ENCODE assay signal across 8 mouse cellular contexts in genomic region chr9:50774026-50774462, GRCm38 (mm10). TPM values are rescaled to one million over a fixed set of nuclear protein-coding genes. Genes with fewer than 3 reads are reported as not detected.
DNase-seq lines count a peak whose midpoint lies in the region; ATAC-seq and TF ChIP-seq lines count a peak whose summit lies in the region.

No protein-coding gene starts in this region.

- H3K4me1 ChIP-seq in kidney, embryonic 16.5 days (ENCODE audit: insufficient read depth, low read length), result peaks cover 19% of the 10 kb centered on the region
- H3K4me1 ChIP-seq in kidney, adult 2 months (ENCODE audit: control insufficient read depth, insufficient read depth, low read length), result peaks cover 16% of the 10 kb centered on the region; the same call in 1 of the 2 replicates
- peaks cover 3% of the 10 kb centered on the region; the same call in 1 of the 2 replicates for H3K4me1 ChIP-seq in cortical plate, adult 2 months (ENCODE audit: control insufficient read depth, insufficient read depth, low read length)
- peaks cover 8% of the 10 kb centered on the region; the same call in 1 of the 2 replicates for H3K4me1 ChIP-seq in intestine, embryonic 15.5 days (replicated peaks)

- H3K9me3 ChIP-seq in kidney, embryonic 16.5 days (ENCODE audit: low read length), result no peaks in the 10 kb centered on the region
- H3K9me3 ChIP-seq in intestine, embryonic 15.5 days, result no peaks in the 10 kb centered on the region

- TF ChIP-seq POLR2A in kidney, adult 2 months (IDR thresholded peaks at IDR 0.05; ENCODE audit: low read depth, low read length), result no peak
- no peak for TF ChIP-seq POLR2A in cortical plate, adult 2 months (IDR thresholded peaks at IDR 0.05; ENCODE audit: extremely low read depth, insufficient read depth, low read length)
- TF ChIP-seq POLR2A in myocyte (IDR thresholded peaks at IDR 0.05; ENCODE audit: insufficient read length, low read depth), result no peak

- no peak for ATAC-seq in kidney, embryonic 16.5 days (ENCODE audit: low FRiP score, low TSS enrichment)
- ATAC-seq in intestine, embryonic 15.5 days, result no peak

- WGBS in kidney, embryonic 16.5 days, result 57% methylated on average over 4 of the region's 4 CpGs
- 66% methylated on average over 4 of the region's 4 CpGs for WGBS in kidney, adult 2 months
- 55% methylated on average over 4 of the region's 4 CpGs for WGBS in intestine, embryonic 15.5 days

- peaks cover 12% of the 10 kb centered on the region for H3K36me3 ChIP-seq in kidney, embryonic 16.5 days (ENCODE audit: insufficient read depth, low read length)
- no peaks in the 10 kb centered on the region for H3K36me3 ChIP-seq in kidney, adult 2 months (ENCODE audit: control insufficient read depth, insufficient read depth, low read length)
- peaks cover 6% of the 10 kb centered on the region; the same call in 1 of the 2 replicates for H3K36me3 ChIP-seq in intestine, embryonic 15.5 days
- H3K36me3 ChIP-seq in myocyte (ENCODE audit: control insufficient read depth, insufficient read depth), result no peaks in the 10 kb centered on the region

- 0 out of 2 replicates have a peak overlapping the region, but pooled peaks have one; percentile 95 for H3K4me3 ChIP-seq in kidney, embryonic 16.5 days (ENCODE audit: low read length)
- no peak overlapping the region for H3K4me3 ChIP-seq in kidney, adult 2 months (ENCODE audit: insufficient read depth, low read depth, low read length)
- H3K4me3 ChIP-seq in cortical plate, adult 2 months (ENCODE audit: insufficient read depth, low read length), result peak overlapping the region; percentile 64; the same call in 1 of the 2 replicates
- H3K4me3 ChIP-seq in intestine, embryonic 15.5 days (replicated peaks), result no peak overlapping the region
- H3K4me3 ChIP-seq in myocyte, result peak overlapping the region; percentile 39

- H3K4me2 ChIP-seq in kidney, embryonic 16.5 days (replicated peaks; ENCODE audit: low read depth, low read length), result peak overlapping the region; percentile 82
- H3K4me2 ChIP-seq in intestine, embryonic 15.5 days (replicated peaks), result peak overlapping the region; percentile 79
- peak overlapping the region; percentile 97 for H3K4me2 ChIP-seq in myocyte (ENCODE audit: low read depth)

- no peaks in the 10 kb centered on the region for H3K27me3 ChIP-seq in kidney, embryonic 16.5 days (ENCODE audit: insufficient read depth, low read length)
- H3K27me3 ChIP-seq in kidney, adult 2 months (replicated peaks; ENCODE audit: control insufficient read depth, insufficient read depth, low read length), result no peaks in the 10 kb centered on the region
- no peaks in the 10 kb centered on the region for H3K27me3 ChIP-seq in intestine, embryonic 15.5 days (replicated peaks)
- H3K27me3 ChIP-seq in myocyte (ENCODE audit: control insufficient read depth, insufficient read depth, insufficient read length), result no peaks in the 10 kb centered on the region

- H3K79me2 ChIP-seq in myocyte (ENCODE audit: control insufficient read depth, insufficient read depth), result peaks cover 4% of the 10 kb centered on the region

- DNase-seq in kidney, adult 2 months, result no peak
- DNase-seq in ovary, postnatal 10 days (ENCODE audit: low spot score), result no peak
- DNase-seq in adrenal gland, adult (ENCODE audit: inconsistent age in 2 of 2, low spot score in 1 of 2), result no peak
- no peak for DNase-seq in urinary bladder, postnatal 36 days (ENCODE audit: low spot score in 2 of 2)

- H3K27ac ChIP-seq in kidney, embryonic 16.5 days (ENCODE audit: low read length), result no peak overlapping the region
- no peak overlapping the region for H3K27ac ChIP-seq in kidney, adult 2 months (ENCODE audit: insufficient read depth, low read depth, low read length)
- H3K27ac ChIP-seq in cortical plate, adult 2 months (ENCODE audit: insufficient read depth, low read length), result no peak overlapping the region
- H3K27ac ChIP-seq in intestine, embryonic 15.5 days, result no peak overlapping the region

- no peak overlapping the region for H3ac ChIP-seq in myocyte (ENCODE audit: control insufficient read depth, insufficient read length)

- TF ChIP-seq CTCF in kidney, adult 2 months (conservative IDR thresholded peaks at IDR 0.05; ENCODE audit: insufficient read depth, insufficient read length, low read depth, low read length), result no peak
- no peak for TF ChIP-seq CTCF in cortical plate, adult 2 months (IDR thresholded peaks at IDR 0.05; ENCODE audit: extremely low read depth, insufficient read depth, low read length)

- peak overlapping the region; percentile 41; the same call in 1 of the 2 replicates for H3K9ac ChIP-seq in kidney, embryonic 16.5 days (replicated peaks; ENCODE audit: low read length)
- H3K9ac ChIP-seq in intestine, embryonic 15.5 days, result no peak overlapping the region

TF ChIP-seq in myocyte, 11 proteins besides CTCF, POLR2A, EP300 and RAD21:
- TF ChIP-seq TCF12 (IDR thresholded peaks at IDR 0.05; ENCODE audit: insufficient read depth, poor library complexity, severe bottlenecking) (no peak), TCF3 (IDR thresholded peaks at IDR 0.05; ENCODE audit: insufficient read length, low read depth) (no peak), E2F4 (IDR thresholded peaks at IDR 0.05; ENCODE audit: insufficient read depth) (no peak), MAX (IDR thresholded peaks at IDR 0.05; ENCODE audit: low read depth) (no peak), SRF (IDR thresholded peaks at IDR 0.05; ENCODE audit: control insufficient read depth, insufficient read length, low read depth) (no peak), POLR2AphosphoS2 (IDR thresholded peaks at IDR 0.05; ENCODE audit: insufficient read length, low read depth) (no peak), REST (IDR thresholded peaks at IDR 0.05; ENCODE audit: insufficient read depth, insufficient read length) (no peak), MYOD1 (IDR thresholded peaks at IDR 0.05; ENCODE audit: control insufficient read depth in 1 of 3, insufficient read length in 2 of 3, low read depth in 2 of 3) (no peak), MYOG (IDR thresholded peaks at IDR 0.05; ENCODE audit: control insufficient read depth in 1 of 3, insufficient read depth in 1 of 3, insufficient read length in 2 of 3, low read depth in 2 of 3) (no peak), USF1 (IDR thresholded peaks at IDR 0.05; ENCODE audit: low read depth) (no peak)

RNA-seq across cellular contexts. Expression of gene Alg9, which starts 0.8 kb away (rescaled TPM):
- polyA plus RNA-seq in kidney, embryonic 16.5 days (2015; fragmentation: Nextera tagmentation; extraction: Ambion mirVana), result 41.8 and 44.3 TPM in 2 replicates
- polyA plus RNA-seq in kidney, adult 2 months (2012; rRNA removed), result 20.3 and 21.3 TPM in 2 replicates
- polyA plus RNA-seq in cortical plate, adult 2 months (2012; rRNA removed), result 22.2 and 23.7 TPM in 2 replicates
- 40.8 and 42.8 TPM in 2 replicates for polyA plus RNA-seq in intestine, embryonic 15.5 days (2015; fragmentation: Nextera tagmentation; extraction: Ambion mirVana)
- 22.5 TPM for polyA plus RNA-seq in myocyte (2012; fragmentation: generic; extraction: Trizol)

RNA-seq across cellular contexts. Expression of gene 1110032A03Rik, which starts 1.3 kb away (rescaled TPM):
- polyA plus RNA-seq in kidney, embryonic 16.5 days (2015; fragmentation: Nextera tagmentation; extraction: Ambion mirVana), result 33.1 and 40.4 TPM in 2 replicates
- polyA plus RNA-seq in kidney, adult 2 months (2012; rRNA removed), result 97.4 and 111 TPM in 2 replicates
- polyA plus RNA-seq in cortical plate, adult 2 months (2012; rRNA removed), result 101 and 102 TPM in 2 replicates
- 26.1 and 30.6 TPM in 2 replicates for polyA plus RNA-seq in intestine, embryonic 15.5 days (2015; fragmentation: Nextera tagmentation; extraction: Ambion mirVana)
- 12.8 TPM for polyA plus RNA-seq in myocyte (2012; fragmentation: generic; extraction: Trizol)

RNA-seq across cellular contexts. Expression of gene Fdxacb1, which starts 6.0 kb away (rescaled TPM):
- polyA plus RNA-seq in kidney, embryonic 16.5 days (2015; fragmentation: Nextera tagmentation; extraction: Ambion mirVana), result 13.0 and 13.1 TPM in 2 replicates
- 3.6 and 4.3 TPM in 2 replicates for polyA plus RNA-seq in kidney, adult 2 months (2012; rRNA removed)
- 6.6 and 7.9 TPM in 2 replicates for polyA plus RNA-seq in cortical plate, adult 2 months (2012; rRNA removed)
- polyA plus RNA-seq in intestine, embryonic 15.5 days (2015; fragmentation: Nextera tagmentation; extraction: Ambion mirVana), result 11.0 and 11.6 TPM in 2 replicates
- polyA plus RNA-seq in myocyte (2012; fragmentation: generic; extraction: Trizol), result 3.6 TPM

RNA-seq across cellular contexts. Expression of gene Hspb2, which starts 21.9 kb away (rescaled TPM):
- 5.2 and 6.0 TPM in 2 replicates for polyA plus RNA-seq in kidney, embryonic 16.5 days (2015; fragmentation: Nextera tagmentation; extraction: Ambion mirVana)
- polyA plus RNA-seq in kidney, adult 2 months (2012; rRNA removed), result 20.0 and 21.1 TPM in 2 replicates
- polyA plus RNA-seq in cortical plate, adult 2 months (2012; rRNA removed), result 3.8 and 4.9 TPM in 2 replicates
- polyA plus RNA-seq in intestine, embryonic 15.5 days (2015; fragmentation: Nextera tagmentation; extraction: Ambion mirVana), result 5.3 and 5.4 TPM in 2 replicates
- 249 TPM for polyA plus RNA-seq in myocyte (2012; fragmentation: generic; extraction: Trizol)

RNA-seq across cellular contexts. Expression of gene Cryab, which starts 22.9 kb away (rescaled TPM):
- polyA plus RNA-seq in kidney, embryonic 16.5 days (2015; fragmentation: Nextera tagmentation; extraction: Ambion mirVana), result 54.3 and 57.4 TPM in 2 replicates
- 548 and 676 TPM in 2 replicates for polyA plus RNA-seq in kidney, adult 2 months (2012; rRNA removed)
- polyA plus RNA-seq in cortical plate, adult 2 months (2012; rRNA removed), result 267 and 331 TPM in 2 replicates
- 51.7 and 62.6 TPM in 2 replicates for polyA plus RNA-seq in intestine, embryonic 15.5 days (2015; fragmentation: Nextera tagmentation; extraction: Ambion mirVana)
- 915 TPM for polyA plus RNA-seq in myocyte (2012; fragmentation: generic; extraction: Trizol)

Comparison
In these comparisons a context has a peak if more than half of its experiments do, and no peak if none do; other contexts are left out.
1. H3K4me3 ChIP-seq: peak in kidney, embryonic 16.5 days (single experiment), cortical plate, adult 2 months (single experiment) and myocyte (single experiment); none in kidney, adult 2 months (single experiment) and intestine, embryonic 15.5 days (single experiment).
2. Peak in every context shown above with its lines, with median percentiles within 50 percentile points of each other: H3K4me2 ChIP-seq.